Mouse (Mus musculus) stomach, embryonic 15.5 days (tissue): ENCODE data around the gene Otud7a. TPM values are rescaled to one million over a fixed set of nuclear protein-coding genes. Genes with fewer than 3 reads are reported as not detected.

Experiments used
- ATAC-seq: fragments of 200-750 bp; cut with Nextera tagmentation; 2 replicates; pipeline ENCODE4 v1.8.0; 2017; ENCODE audit warnings: low read depth, moderate number of reproducible peaks, moderate TSS enrichment; ENCODE audit not compliant: insufficient read depth, low FRiP score
- H3K27ac ChIP-seq: fragments of 300-500 bp; sonication (generic); 2 replicates; pipeline ENCODE4 v1.5.1; 2015; ENCODE audit warnings: mild to moderate bottlenecking, inconsistent platforms
- H3K27me3 ChIP-seq: fragments of 300-500 bp; sonication (generic); replicated peaks from 2 replicates; pipeline ENCODE4 v1.6.1; 2015; ENCODE audit warnings: inconsistent platforms
- H3K36me3 ChIP-seq: fragments of 300-500 bp; sonication (generic); 2 replicates; pipeline ENCODE4 v1.6.1; 2015; ENCODE audit warnings: inconsistent platforms
- H3K4me1 ChIP-seq: fragments of 300-500 bp; sonication (generic); 2 replicates; pipeline ENCODE4 v1.6.1; 2015; ENCODE audit warnings: inconsistent platforms
- H3K4me2 ChIP-seq: fragments of 300-500 bp; sonication (generic); 2 replicates; pipeline ENCODE4 v1.6.1; 2015; ENCODE audit warnings: mild to moderate bottlenecking, inconsistent platforms
- H3K4me3 ChIP-seq: fragments of 300-500 bp; sonication (generic); replicated peaks from 2 replicates; pipeline ENCODE4 v1.5.1; 2015; ENCODE audit warnings: inconsistent platforms
- H3K9ac ChIP-seq: fragments of 300-500 bp; sonication (generic); 2 replicates; pipeline ENCODE4 v1.6.1; 2015; ENCODE audit warnings: inconsistent platforms
- H3K9me3 ChIP-seq: fragments of 300-500 bp; sonication (generic); 2 replicates; pipeline ENCODE4 v1.6.1; 2016; ENCODE audit warnings: inconsistent platforms
- WGBS: fragments of 180-500 bp; shearing (Covaris S2); methylation state at CpG from one replicate; pipeline ENCODE4 v1.1.7; 2015; 5-methylcytosine and 5-hydroxymethylcytosine counted together
- polyA plus RNA-seq: library from polyadenylated mRNA; unstranded; fragments of >200 nt; fragmentation: Nextera tagmentation; extraction: Ambion mirVana; gene quantifications from 2 replicates; pipeline ENCODE4 v1.2.1, GENCODE M21; 2015

Otud7a gene
- polyA plus RNA-seq, 1 experiment from 2014 or later, result 0.46 TPM

DNA sequence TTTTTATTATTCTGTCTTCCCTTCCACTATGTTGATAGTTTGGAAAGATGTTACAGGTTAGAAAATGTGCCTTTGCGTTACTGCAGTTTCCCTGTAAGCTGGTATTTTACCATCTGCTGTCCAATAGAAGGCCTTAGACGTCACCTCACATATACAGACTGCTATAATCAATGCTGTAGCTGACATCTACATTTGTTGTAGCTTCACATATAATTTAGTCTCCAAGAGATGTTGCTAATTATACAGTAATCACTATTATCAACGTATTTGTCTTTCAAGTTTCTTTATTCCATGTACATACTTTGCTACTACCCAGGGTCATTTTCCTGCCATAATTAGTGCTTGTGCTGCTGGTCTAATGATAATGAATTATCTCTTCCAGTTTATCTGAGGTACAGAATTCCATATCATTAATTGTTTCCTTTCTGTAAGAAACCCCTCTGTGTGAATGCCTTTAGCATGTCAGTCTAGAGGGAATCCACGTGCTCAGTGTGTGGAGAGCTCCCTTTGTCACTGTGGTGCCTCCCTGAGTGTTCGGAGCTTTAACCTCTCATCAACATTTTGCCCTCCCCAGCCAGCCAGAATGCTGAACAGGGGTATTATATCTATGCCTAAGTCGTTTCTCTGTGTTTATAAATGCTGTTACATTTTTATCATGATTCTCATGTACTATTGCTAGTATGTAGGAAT, 280.6 kb downstream of the Otud7a start:
- 61% methylated on average over 6 of the region's 6 CpGs for WGBS
- no peak for ATAC-seq
- Histone ChIP-seq H3K9ac (no peak overlapping the region), H3K9me3 (no peaks in the 10 kb centered on the region), H3K27me3 (no peaks in the 10 kb centered on the region), H3K4me2 (no peak overlapping the region), H3K4me3 (no peak overlapping the region), H3K4me1 (no peaks in the 10 kb centered on the region), H3K27ac (no peak overlapping the region), H3K36me3 (no peaks in the 10 kb centered on the region)

- ATAC-seq, result no peak
- H3K27me3 ChIP-seq, result no peaks in the 10 kb centered on the region
- H3K9me3 ChIP-seq, result no peaks in the 10 kb centered on the region
- 83% methylated on average over 5 of the region's 5 CpGs for WGBS
- H3K4me1 ChIP-seq, result no peaks in the 10 kb centered on the region
- H3K4me3 ChIP-seq, result no peak overlapping the region
- H3K27ac ChIP-seq, result no peak overlapping the region
- H3K4me2 ChIP-seq, result no peak overlapping the region
- no peak overlapping the region for H3K9ac ChIP-seq
- no peaks in the 10 kb centered on the region for H3K36me3 ChIP-seq
Measured at GRCm38 (mm10) chr7:63729605-63730004, 285.1 kb downstream of the Otud7a start.

GRCm38 (mm10) chr7:63730012-63730411, 285.5 kb downstream of the Otud7a start:
- Histone ChIP-seq H3K4me3 (no peak overlapping the region), H3K36me3 (no peaks in the 10 kb centered on the region), H3K4me1 (no peaks in the 10 kb centered on the region), H3K9me3 (no peaks in the 10 kb centered on the region), H3K27me3 (no peaks in the 10 kb centered on the region), H3K4me2 (no peak overlapping the region), H3K27ac (no peak overlapping the region), H3K9ac (no peak overlapping the region)
- no peak for ATAC-seq

DNA sequence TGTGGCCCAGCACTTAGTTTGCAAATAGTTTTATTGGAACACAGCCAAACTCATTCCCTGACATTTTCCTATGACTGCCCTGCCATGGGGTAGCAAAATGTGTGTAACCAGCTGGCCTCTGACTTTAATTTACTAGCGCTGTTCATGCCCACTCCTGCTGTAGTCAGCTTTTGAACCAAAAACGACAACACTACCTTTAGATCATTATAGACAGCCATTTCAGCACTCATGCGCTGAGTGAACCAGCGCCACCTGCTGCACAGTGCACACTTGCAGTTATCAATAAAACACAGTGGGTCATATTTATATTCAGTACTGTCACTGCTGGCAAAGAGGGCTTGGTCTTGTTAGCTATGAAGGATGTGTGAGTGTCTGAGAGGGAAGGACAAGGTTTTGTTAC, 293.2 kb downstream of the Otud7a start:
- no peak for ATAC-seq
- Histone ChIP-seq H3K4me3 (no peak overlapping the region), H3K36me3 (no peaks in the 10 kb centered on the region), H3K27me3 (no peaks in the 10 kb centered on the region), H3K4me1 (no peaks in the 10 kb centered on the region), H3K9ac (no peak overlapping the region), H3K4me2 (no peak overlapping the region), H3K9me3 (no peaks in the 10 kb centered on the region), H3K27ac (no peak overlapping the region)
- 56% methylated on average over 4 of the region's 4 CpGs for WGBS

DNA sequence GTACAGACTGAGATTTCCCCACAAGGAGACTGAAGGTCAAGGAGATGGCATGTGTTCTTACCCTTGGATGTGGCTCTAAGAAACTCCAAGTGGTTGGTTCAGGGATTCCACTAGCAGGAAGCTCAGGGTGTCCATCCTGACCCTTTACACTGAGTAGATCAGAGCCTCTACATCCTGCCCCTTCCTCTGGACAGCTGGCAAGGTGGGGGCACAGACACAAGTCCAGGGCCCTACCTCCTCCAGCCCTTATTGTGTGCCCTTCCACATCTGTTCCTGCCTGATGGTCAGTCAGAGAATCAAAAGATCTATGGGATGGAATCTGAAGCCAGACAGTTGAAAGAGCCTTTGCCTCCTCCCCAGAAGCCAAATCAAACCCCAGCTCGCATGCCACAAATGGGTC, 293.6 kb downstream of the Otud7a start:
- 69% methylated on average over 1 of the region's 1 CpGs for WGBS
- Histone ChIP-seq H3K4me2 (no peak overlapping the region), H3K4me1 (no peaks in the 10 kb centered on the region), H3K9ac (no peak overlapping the region), H3K4me3 (no peak overlapping the region), H3K27ac (no peak overlapping the region), H3K27me3 (no peaks in the 10 kb centered on the region), H3K9me3 (no peaks in the 10 kb centered on the region), H3K36me3 (no peaks in the 10 kb centered on the region)
- ATAC-seq, result no peak

DNA sequence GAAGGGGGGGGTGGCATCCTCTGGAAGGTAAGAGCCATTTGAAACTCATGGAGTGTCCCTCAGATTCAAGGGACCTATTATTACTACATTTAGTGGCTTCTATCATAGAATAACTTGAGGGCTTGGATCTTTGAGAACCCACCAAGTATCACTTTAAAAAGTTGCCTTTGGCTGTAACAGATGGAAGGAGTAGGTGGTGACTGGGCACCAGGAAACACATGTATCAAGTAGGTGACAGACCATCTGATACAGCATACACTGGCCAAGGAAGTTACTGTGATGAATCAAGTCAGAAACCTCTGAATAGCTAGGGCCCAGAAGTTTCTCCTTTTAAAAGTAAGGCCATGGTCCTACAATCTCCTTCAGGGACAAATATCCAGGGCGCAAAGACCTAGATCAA, 298.6 kb downstream of the Otud7a start:
- Histone ChIP-seq H3K9me3 (no peaks in the 10 kb centered on the region), H3K4me2 (no peak overlapping the region), H3K36me3 (no peaks in the 10 kb centered on the region), H3K9ac (no peak overlapping the region), H3K27ac (no peak overlapping the region), H3K4me1 (no peaks in the 10 kb centered on the region), H3K27me3 (no peaks in the 10 kb centered on the region), H3K4me3 (no peak overlapping the region)
- WGBS, result 95% methylated on average over 1 of the region's 1 CpGs
- ATAC-seq, result no peak

DNA sequence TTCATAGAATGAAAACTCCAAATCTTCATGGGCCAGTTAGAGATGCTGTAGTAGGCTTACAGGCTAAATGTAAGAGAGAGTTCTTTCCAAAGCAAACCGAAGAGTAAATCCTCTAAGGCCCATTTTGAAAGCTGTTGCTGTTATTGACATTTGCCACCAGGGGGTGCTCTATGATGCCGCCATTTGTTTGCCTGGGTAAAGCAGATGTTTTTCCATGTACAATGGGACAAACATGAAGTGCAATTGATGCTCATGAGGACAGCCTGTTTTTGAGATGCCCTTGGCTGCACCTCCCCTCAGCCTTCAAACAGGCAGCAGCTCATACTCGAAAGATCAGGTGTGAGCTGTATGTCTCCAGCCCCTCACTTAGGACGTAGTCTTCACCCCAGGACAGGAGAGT, 307.5 kb downstream of the Otud7a start:
- Histone ChIP-seq H3K9ac (no peak overlapping the region), H3K36me3 (no peaks in the 10 kb centered on the region), H3K4me2 (no peak overlapping the region), H3K27ac (no peak overlapping the region), H3K9me3 (no peaks in the 10 kb centered on the region), H3K4me3 (no peak overlapping the region), H3K27me3 (peaks cover 35% of the 10 kb centered on the region), H3K4me1 (peaks cover 8% of the 10 kb centered on the region; the same call in 1 of the 2 replicates)
- no peak for ATAC-seq
- 45% methylated on average over 4 of the region's 4 CpGs for WGBS

GRCm38 (mm10) chr7:63753274-63753751, 308.8 kb downstream of the Otud7a start:
- Histone ChIP-seq H3K36me3 (no peaks in the 10 kb centered on the region), H3K9me3 (no peaks in the 10 kb centered on the region), H3K9ac (no peak overlapping the region), H3K4me1 (peaks cover 18% of the 10 kb centered on the region), H3K4me2 (no peak overlapping the region; the same call in 1 of the 2 replicates), H3K4me3 (no peak overlapping the region), H3K27me3 (peaks cover 48% of the 10 kb centered on the region), H3K27ac (no peak overlapping the region)
- WGBS, result 11% methylated on average over 6 of the region's 6 CpGs
- peak; percentile 52; the same call in 1 of the 2 replicates for ATAC-seq

DNA sequence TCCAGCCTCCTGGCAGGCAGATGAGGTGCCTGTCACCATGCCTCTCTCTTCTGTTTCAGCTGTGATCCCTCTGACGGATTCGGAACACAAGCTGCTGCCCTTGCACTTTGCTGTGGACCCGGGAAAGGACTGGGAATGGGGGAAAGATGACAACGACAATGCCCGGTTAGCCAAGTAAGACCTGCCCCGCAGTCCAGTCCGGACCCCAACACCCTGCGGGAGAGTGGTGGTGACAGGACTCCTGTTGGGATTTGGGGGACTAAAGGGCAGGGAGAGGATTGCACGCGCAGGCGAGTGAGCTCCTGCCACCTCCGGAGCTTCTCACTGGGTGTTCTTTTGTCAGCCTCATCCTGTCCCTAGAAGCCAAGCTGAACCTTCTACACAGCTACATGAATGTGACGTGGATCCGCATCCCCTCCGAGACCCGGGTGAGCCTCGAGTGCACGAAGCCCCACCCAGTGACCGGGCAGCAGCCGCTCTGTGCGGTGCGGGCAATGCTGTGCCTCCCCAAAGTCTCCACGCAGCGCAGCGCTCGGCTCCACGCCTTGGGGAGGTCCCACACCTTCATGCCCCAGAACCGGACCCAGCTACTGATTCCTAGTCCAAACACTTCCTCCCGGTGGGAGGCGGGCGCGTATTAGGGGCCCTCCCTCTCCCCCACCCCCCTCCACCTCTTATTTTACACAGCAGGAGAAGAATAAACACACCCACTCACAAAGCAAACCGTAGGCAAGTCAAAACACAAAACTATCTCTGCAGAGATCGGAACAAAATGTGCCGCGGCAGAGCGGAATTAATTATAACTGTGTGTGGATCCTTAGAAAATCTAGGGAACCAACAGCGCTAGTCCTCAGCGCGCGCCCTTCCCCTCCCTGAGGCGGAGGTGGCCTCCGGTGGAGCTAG, 310.3 kb downstream of the Otud7a start:
- Histone ChIP-seq H3K4me2 (peak overlapping the region; percentile 79), H3K9ac (0 out of 2 replicates have a peak overlapping the region, but pooled peaks have one; percentile 22), H3K9me3 (no peaks in the 10 kb centered on the region), H3K27me3 (peaks cover 63% of the 10 kb centered on the region), H3K4me3 (peak overlapping the region; percentile 39), H3K4me1 (peaks cover 22% of the 10 kb centered on the region), H3K36me3 (no peaks in the 10 kb centered on the region), H3K27ac (peak overlapping the region; percentile 21; the same call in 1 of the 2 replicates)
- 2% methylated on average over 43 of the region's 43 CpGs for WGBS
- ATAC-seq, result no peak

DNA sequence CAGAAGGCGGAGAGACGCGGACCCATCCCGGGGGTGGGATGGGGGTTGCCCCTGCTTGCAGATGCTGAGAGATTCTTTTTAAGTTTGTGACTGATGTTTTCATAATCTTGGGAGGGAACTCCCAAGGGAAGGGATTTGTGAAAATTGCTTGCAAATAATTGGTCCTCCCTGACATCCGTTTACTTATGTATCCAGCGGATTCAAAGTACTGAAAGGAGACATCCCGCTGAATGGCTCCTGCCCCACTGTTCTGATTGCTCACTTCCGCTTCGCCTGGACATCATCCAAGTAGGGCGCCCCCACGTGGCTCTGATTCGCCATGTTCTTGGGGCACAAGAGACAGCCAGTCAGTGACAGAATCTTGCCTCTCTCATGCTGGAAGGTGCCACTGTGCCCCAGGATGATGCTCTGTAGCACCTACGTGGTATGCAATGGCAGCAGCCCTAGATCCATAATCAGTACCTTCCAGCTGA, 311.0 kb downstream of the Otud7a start:
- H3K36me3 ChIP-seq, result no peaks in the 10 kb centered on the region
- no peak overlapping the region; the same call in 1 of the 2 replicates for H3K9ac ChIP-seq
- WGBS, result 1% methylated on average over 13 of the region's 13 CpGs
- peaks cover 22% of the 10 kb centered on the region for H3K4me1 ChIP-seq
- no peak for ATAC-seq
- H3K4me3 ChIP-seq, result peak overlapping the region; percentile 39
- H3K4me2 ChIP-seq, result peak overlapping the region; percentile 79
- H3K27me3 ChIP-seq, result peaks cover 65% of the 10 kb centered on the region
- no peak overlapping the region; the same call in 1 of the 2 replicates for H3K27ac ChIP-seq
- no peaks in the 10 kb centered on the region for H3K9me3 ChIP-seq

DNA sequence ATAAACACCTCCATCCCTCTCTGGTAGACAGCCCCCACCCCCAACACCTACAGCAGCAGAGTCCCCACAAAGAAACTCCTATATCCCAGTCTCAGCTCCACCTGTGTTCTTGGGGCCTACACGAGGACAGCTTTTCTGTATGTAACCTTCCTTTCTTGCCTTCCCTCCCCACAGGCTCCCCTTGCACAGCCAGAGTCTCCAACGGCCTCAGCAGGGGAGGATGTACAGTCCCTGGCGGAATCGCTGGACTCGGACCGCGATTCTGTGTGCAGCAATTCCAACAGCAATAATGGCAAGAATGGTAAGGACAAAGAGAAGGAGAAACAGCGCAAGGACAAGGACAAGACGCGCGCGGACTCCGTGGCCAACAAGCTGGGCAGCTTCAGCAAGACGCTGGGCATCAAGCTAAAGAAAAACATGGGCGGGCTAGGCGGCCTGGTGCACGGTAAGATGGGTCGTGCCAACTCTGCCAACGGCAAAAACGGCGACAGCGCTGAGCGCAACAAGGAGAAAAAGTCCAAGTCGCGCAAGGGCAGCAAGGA, 312.7 kb downstream of the Otud7a start:
- no peaks in the 10 kb centered on the region for H3K9me3 ChIP-seq
- H3K4me1 ChIP-seq, result peaks cover 22% of the 10 kb centered on the region
- H3K9ac ChIP-seq, result no peak overlapping the region
- no peak for ATAC-seq
- H3K4me3 ChIP-seq, result peak overlapping the region; percentile 42
- peak overlapping the region; percentile 82 for H3K4me2 ChIP-seq
- no peak overlapping the region for H3K27ac ChIP-seq
- 7% methylated on average over 25 of the region's 25 CpGs for WGBS
- peaks cover 75% of the 10 kb centered on the region for H3K27me3 ChIP-seq
- H3K36me3 ChIP-seq, result no peaks in the 10 kb centered on the region
